16 mouse cellular contexts compared by ENCODE assay signal in the genomic region with DNA sequence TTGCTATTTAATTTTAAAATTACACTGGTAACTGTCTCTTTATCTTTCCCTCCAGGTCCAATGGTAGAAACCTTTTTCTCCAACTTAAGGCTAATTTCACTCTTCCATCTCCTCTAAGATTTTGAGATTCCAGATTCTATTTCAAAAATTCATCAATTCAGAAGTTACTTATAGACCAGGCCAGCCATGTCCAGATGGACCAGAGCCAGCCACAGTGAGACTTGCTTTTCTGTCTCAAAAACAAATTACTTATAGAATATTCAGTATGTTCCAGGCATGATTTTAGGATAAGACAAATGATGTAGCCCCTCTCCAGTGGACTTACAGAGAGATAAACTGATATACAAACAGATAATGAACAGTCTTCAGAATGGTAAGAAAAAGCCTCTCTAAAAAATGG.
"Had no signal": no experiment of that assay in that cellular context is flagged by ENCODE, and none has a peak within 500 bp of the region (broad histone marks: within the 10 kb centered on the region; RNA-seq: fewer than 3 reads in every experiment).

No protein-coding gene starts in this region.

- DNase-seq: heart, postnatal 10 days; heart, postnatal 14 days; heart, postnatal 36 days; heart, postnatal 4 days; kidney, adult 11 months; kidney, adult 18-20 months; kidney, adult 2 months; kidney, adult 8-10 months; kidney, adult 9 months; kidney, postnatal 10 days; kidney, postnatal 14 days; kidney, postnatal 25 days; kidney, postnatal 36 days; kidney, postnatal 4 days; layer of hippocampus, adult 9-11 months; layer of hippocampus, postnatal 36 days had no signal
